Mouse (Mus musculus) ovary, postnatal 36 days (tissue): Measurements from ENCODE around the gene Nudt8.
A peak's percentile ranks its signal among the peaks of the same experiment; 100 is the strongest.

Source experiments
- DNase-seq: peaks from one replicate; pipeline ENCODE4 v3.0.0; 2022; ENCODE audit warnings: low spot score, mixed read lengths

Nudt8 gene

DNA sequence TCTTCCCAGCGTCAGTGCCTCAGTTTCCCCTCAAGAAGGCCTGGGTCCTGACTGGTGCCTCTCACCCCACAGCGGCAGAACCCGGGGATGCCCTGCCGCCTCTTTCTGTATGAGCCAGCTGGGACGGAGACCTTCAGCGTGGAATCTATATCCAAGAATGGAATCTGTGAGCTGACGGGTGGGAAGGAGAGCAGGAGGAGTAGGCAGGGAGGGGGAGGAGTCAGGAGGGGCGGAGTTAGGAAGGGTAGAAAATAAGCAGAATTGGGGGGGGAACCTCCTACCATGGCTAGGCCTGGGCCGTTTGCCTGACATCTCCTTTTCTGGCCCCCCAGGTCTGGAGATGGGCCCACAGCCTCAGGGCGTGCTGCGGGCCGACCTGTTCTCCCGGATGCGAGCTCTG, 12.3 kb upstream of the Nudt8 start:
- DNase-seq = no peak

- no peak for DNase-seq
Measured at GRCm38 (mm10) chr19:3988750-3989149, 11.6 kb upstream of the Nudt8 start.

GRCm38 (mm10) chr19:3990804-3991203, 9.6 kb upstream of the Nudt8 start:
- no peak for DNase-seq

DNA sequence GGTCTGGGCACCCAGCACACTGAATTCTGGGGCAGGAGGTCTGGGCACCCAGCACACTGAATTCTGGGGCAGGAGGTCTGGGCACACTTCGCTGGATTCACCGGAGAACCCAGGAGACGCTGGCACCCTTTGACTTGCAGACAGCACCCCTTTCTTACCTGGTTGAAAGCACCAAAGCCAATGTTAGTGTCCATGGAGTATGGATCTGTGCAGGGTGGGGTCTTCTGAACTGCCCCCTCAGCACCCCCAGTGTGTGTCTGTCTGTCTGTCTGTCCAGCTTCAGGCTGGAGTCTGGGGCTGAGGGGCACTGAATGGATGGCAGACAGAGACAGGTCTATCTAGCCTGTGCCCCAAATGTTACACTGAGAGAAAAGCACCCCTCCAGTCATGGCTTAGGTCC, 8.8 kb upstream of the Nudt8 start:
- no peak for DNase-seq

- DNase-seq = no peak
Measured at GRCm38 (mm10) chr19:3991966-3992365, 8.4 kb upstream of the Nudt8 start.

- DNase-seq = no peak
Measured at GRCm38 (mm10) chr19:3992416-3992815, 8.0 kb upstream of the Nudt8 start, which contains the start of gene Tbx10. Gene Tbx10, plus strand, starts transcription at chr19:3992752.

- no peak for DNase-seq
Measured at GRCm38 (mm10) chr19:3994932-3995331, 5.4 kb upstream of the Nudt8 start.

- no peak for DNase-seq
Measured at GRCm38 (mm10) chr19:3995505-3995904, 4.9 kb upstream of the Nudt8 start.

DNA sequence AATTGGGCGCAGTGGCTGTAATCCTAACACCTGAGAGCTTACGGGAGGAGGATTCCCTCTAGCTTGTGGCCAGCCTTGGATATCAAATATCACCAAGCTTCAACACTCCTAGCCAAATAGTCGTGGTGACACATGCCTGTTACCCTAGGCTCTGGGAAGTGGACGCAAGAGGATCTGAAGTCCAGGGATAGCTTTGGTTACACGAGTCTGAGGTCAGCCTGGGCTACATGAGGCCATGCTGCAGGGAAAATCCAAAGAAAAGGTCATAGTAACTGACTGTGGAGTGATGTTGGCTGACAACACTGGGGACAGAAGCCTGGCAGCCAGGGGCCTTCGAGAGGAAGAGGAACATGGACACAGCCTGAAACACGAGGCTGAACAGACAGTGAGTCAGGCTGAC, 4.3 kb upstream of the Nudt8 start:
- DNase-seq = no peak

GRCm38 (mm10) chr19:3996747-3997146, 3.6 kb upstream of the Nudt8 start:
- no peak for DNase-seq

GRCm38 (mm10) chr19:3997231-3997630, 3.1 kb upstream of the Nudt8 start:
- no peak for DNase-seq

- DNase-seq = no peak
Measured at GRCm38 (mm10) chr19:3998335-3998734, 2.0 kb upstream of the Nudt8 start.

GRCm38 (mm10) chr19:3999121-3999730, 1.2 kb upstream of the Nudt8 start:
- no peak for DNase-seq

DNA sequence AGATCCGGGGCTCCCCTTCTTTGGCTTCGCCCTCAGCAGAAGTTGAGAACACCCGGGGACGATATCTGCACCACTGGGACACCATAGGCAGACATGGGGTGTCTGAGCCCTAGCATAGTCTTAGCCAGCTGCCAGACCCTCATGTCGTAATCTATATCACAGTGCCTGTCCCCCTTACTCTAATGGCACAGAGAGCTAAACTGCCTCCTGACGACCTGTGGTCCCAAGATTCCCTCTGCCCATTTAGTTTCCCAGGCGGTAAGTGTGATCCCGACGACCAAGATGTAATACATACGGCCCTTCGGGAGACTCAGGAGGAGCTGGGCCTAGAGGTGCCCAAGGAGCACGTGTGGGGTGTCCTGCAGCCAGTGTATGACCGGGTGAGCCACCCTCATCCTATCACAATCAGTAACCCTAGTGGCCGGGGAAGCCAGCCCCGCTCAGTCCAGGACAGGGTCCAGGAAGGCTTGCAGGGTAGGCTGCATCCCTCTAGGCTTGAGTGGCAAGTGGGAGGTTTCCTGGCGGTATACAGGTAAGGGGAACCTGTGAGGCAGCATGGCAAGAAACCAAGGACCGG, 657 bp downstream of the Nudt8 start:
- no peak for DNase-seq

DNA sequence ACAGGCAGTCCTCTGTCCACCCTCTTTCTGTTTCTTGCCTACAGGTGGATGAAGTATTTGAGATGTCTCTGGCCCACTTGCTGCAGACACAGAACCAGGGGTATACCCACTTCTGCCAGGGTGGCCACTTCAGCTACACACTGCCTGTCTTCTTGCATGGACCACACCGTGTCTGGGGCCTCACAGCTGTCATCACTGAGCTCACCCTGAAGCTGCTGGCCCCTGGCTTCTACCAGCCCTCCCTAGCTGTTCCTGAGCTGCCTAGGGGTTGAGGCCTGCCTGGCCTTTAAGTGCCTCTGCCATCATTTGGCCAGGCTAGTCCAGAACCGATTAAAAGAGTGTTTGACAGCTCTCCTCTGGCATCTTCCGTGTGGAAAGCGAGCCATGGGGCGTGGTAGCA, 1.4 kb downstream of the Nudt8 start:
- DNase-seq = no peak

DNA sequence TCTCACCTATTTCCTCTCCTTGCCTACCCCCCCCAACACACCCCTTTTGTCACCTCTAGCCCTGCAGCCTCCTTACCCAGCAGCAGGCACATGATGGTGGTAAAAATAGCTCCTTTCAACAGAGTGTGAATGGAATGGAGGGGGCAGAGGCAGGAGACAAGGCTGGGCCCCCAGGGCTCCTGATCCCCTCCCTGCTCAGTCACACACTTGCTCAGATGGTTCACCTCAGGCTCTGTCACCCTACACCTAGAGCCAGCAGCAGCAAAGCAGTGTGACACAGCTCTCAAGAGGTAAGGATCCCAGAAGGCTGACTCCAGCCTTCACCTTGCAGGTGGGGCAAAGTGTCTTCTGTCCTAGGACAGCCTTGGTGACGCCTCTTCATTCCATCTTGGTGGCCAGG, 2.7 kb downstream of the Nudt8 start, which contains the start of gene Doc2g:
Doc2g (plus strand) TSS at position 202 of the 400 bp plus-strand sequence.
- no peak for DNase-seq

- no peak for DNase-seq
Measured at GRCm38 (mm10) chr19:4003641-4004040, 3.3 kb downstream of the Nudt8 start.

DNA sequence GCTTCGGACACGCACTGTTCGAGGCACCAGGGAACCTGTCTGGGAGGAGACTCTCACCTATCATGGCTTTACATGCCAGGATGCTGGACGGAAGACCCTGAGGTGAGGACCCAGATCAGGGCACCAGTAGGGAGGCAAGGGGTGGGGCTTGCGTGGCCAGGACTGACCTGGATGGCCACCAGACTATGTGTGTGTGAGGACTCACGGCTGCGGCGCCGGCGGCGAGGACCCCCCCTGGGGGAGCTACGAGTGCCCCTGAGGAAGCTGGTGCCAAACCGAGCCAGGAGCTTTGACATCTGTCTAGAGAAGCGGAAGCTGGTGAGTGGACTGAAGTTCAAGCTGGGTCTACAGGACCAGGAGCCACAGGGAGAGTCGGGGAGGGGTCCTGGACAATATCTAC, 4.0 kb downstream of the Nudt8 start:
- no peak for DNase-seq

GRCm38 (mm10) chr19:4005091-4005490, 4.7 kb downstream of the Nudt8 start:
- no peak for DNase-seq

DNA sequence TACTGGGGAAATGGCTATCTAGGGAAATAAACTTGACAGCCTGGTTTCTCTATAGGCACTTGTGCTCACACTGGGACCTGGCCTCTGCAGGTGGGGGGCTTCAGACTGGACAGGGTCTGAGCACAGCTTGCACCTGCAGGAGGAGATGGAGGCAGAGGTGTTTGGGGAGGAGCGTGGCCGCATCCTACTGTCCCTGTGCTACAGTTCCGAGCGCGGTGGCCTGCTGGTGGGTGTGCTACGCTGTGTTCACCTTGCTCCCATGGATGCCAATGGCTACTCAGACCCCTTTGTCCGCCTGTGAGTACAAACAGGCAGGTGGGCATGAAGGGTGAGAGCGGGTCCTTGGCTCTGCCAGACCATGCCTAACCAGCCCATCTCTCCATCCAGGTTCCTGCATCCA, 5.6 kb downstream of the Nudt8 start:
- DNase-seq = no peak

DNA sequence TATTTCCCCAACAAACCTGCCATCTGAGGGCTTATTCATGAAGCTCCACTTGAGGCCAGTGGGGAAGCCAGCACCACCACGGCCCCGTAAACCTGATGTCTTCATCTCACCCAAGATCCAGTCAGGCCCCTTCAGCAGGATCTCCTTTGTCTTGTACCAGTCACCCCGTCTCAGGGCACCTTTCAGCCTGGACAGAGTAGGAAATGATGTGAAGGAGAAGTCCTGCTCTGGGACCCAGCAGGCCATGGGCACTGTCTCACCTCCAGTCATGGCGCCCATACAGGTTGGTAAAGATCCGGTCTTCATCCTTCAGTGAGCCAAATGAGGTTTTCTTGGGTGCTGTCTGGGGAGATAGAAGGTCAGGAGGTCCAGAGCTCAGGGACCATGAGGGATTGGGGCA, 10.7 kb downstream of the Nudt8 start:
- DNase-seq = no peak

GRCm38 (mm10) chr19:4012432-4013022, 12.1 kb downstream of the Nudt8 start, which contains the start of gene Ndufv1:
Gene Ndufv1, minus strand, starts transcription at chr19:4012806.
- peak; percentile 93 for DNase-seq

GRCm38 (mm10) chr19:4013066-4013465, 12.7 kb downstream of the Nudt8 start:
- DNase-seq = no peak

DNA sequence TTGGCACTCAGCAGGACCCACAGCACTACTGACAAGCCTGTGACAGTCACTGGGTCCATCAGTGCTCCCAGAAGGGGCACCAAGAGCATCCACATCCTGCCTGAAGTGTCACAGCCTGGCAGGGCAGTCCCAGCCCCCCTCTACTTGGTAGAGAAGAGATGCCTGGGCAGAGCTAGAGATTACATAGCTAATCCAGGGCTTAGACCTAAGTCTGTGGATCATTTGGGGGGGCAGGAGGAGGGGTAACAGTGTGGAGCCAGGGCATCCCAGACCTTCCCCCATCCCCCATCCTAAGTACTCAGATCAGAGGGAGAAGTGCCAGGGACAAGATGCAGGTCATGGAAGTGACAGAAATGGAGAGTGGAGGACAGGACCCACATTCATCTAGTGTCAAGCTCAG, 14.4 kb downstream of the Nudt8 start:
- no peak for DNase-seq
